Mouse (Mus musculus): Measurements from ENCODE around the gene Prkaa1. TPM values are rescaled to one million over a fixed set of nuclear protein-coding genes. Genes with fewer than 3 reads are reported as not detected.

The Prkaa1 gene
- polyA plus RNA-seq, 1 experiment from 2014 or later = 14.6 TPM

- Histone ChIP-seq H3K9ac (replicated peaks) (no peak overlapping the region), H3K27me3 (no peaks in the 10 kb centered on the region), H3K9me3 (no peaks in the 10 kb centered on the region), H3K27ac (replicated peaks) (no peak overlapping the region), H3K4me3 (no peak overlapping the region), H3K36me3 (no peaks in the 10 kb centered on the region), H3K4me2 (replicated peaks) (no peak overlapping the region), H3K4me1 (peaks cover 9% of the 10 kb centered on the region; the same call in 1 of the 2 replicates)
- no peak for ATAC-seq (ENCODE audit: low FRiP score, low read depth)
- 86% methylated on average over 6 of the region's 6 CpGs for WGBS
Measured at GRCm38 (mm10) chr15:5152171-5152570, 8.5 kb downstream of the Prkaa1 start.

DNA sequence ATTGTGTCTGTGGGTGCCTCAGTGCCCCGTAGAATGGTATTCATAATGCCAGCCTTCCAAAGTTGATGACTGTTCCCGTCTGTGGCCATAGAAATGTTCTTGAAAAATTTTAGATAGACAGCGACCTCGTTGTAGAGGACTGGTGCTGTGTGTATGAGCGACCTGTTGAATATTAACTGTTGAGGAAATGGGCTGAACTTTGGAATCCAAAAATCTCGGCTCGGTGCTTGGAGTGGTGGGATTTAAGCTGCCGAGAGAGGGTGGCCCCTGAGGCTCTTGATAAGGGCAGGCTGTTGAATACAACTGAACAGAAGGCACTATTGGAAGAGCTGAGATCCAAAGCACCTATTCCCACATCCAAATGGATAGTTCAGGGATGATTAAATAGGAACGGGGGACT lies 11.0 kb downstream of the Prkaa1 start:
- Histone ChIP-seq H3K4me3 (no peak overlapping the region), H3K27me3 (no peaks in the 10 kb centered on the region), H3K36me3 (no peaks in the 10 kb centered on the region), H3K9ac (replicated peaks) (no peak overlapping the region), H3K9me3 (no peaks in the 10 kb centered on the region), H3K4me1 (0 out of 2 replicates have a peak, but pooled peaks cover 6% of the 10 kb centered on the region), H3K4me2 (replicated peaks) (no peak overlapping the region), H3K27ac (replicated peaks) (no peak overlapping the region)
- 91% methylated on average over 9 of the region's 9 CpGs for WGBS
- no peak for ATAC-seq (ENCODE audit: low FRiP score, low read depth)

- Histone ChIP-seq H3K4me3 (no peak overlapping the region), H3K36me3 (no peaks in the 10 kb centered on the region), H3K4me1 (0 out of 2 replicates have a peak, but pooled peaks cover 6% of the 10 kb centered on the region), H3K9ac (replicated peaks) (no peak overlapping the region), H3K4me2 (replicated peaks) (no peak overlapping the region), H3K27me3 (no peaks in the 10 kb centered on the region), H3K9me3 (no peaks in the 10 kb centered on the region), H3K27ac (replicated peaks) (no peak overlapping the region)
- no peak for ATAC-seq (ENCODE audit: low FRiP score, low read depth)
- WGBS = 71% methylated on average over 5 of the region's 5 CpGs
Measured at GRCm38 (mm10) chr15:5155093-5155492, 11.4 kb downstream of the Prkaa1 start.

DNA sequence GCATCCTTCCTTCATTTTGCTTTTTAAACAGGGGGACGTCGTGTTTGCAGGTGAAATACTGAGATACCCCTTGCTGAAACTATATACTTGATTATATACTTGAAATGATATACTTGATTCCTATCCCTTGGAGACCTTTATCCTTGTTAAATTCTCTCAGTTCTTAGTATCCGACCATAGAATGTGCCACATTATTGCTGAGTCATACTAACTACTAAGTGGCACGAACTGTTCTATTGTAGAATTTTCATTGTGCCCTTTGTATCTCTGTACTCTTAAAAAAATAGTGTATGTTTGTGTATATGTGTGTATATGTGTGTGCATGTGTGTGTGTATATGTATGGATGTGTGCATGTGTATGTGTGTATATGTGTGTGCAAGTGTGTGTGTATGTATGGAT lies 12.7 kb downstream of the Prkaa1 start:
- no peaks in the 10 kb centered on the region for H3K36me3 ChIP-seq

DNA sequence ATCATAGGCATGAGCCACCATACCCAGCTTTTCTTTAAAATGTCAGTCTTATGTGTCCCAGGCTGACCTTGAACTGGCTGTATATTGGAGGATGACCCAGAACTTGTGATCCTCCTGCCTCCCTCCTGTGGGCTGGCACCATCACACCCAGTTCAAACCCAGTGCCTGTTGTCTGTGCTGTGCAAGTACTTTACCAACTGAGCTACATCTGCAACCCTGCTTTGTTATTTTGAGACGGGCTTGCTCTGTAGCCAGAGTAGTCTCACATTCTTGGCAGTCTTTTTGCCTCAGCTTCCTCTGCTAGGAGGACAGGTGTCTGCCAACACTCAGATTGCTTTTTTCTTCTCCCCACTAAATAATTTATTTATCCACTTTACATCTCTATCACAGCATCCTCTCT lies 13.7 kb downstream of the Prkaa1 start:
- WGBS = 83% methylated on average over 1 of the region's 1 CpGs
- no peak for ATAC-seq (ENCODE audit: low FRiP score, low read depth)
- Histone ChIP-seq H3K4me3 (no peak overlapping the region), H3K9ac (replicated peaks) (no peak overlapping the region), H3K27ac (replicated peaks) (no peak overlapping the region), H3K36me3 (no peaks in the 10 kb centered on the region), H3K4me2 (replicated peaks) (no peak overlapping the region), H3K9me3 (no peaks in the 10 kb centered on the region), H3K27me3 (no peaks in the 10 kb centered on the region), H3K4me1 (0 out of 2 replicates have a peak, but pooled peaks cover 6% of the 10 kb centered on the region)

More for the DNA sequence above, 12.7 kb downstream of the Prkaa1 start:
- Histone ChIP-seq H3K4me3 (no peak overlapping the region), H3K4me1 (0 out of 2 replicates have a peak, but pooled peaks cover 6% of the 10 kb centered on the region), H3K27me3 (no peaks in the 10 kb centered on the region), H3K9me3 (no peaks in the 10 kb centered on the region), H3K27ac (replicated peaks) (no peak overlapping the region), H3K4me2 (replicated peaks) (no peak overlapping the region), H3K9ac (replicated peaks) (no peak overlapping the region)
- 89% methylated on average over 4 of the region's 4 CpGs for WGBS
- ATAC-seq (ENCODE audit: low FRiP score, low read depth) = no peak

GRCm38 (mm10) chr15:5158827-5159226 lies 15.2 kb downstream of the Prkaa1 start:
- H3K36me3 ChIP-seq = peaks cover 4% of the 10 kb centered on the region; the same call in 1 of the 2 replicates
- H3K9ac ChIP-seq (replicated peaks) = no peak overlapping the region
- 80% methylated on average over 6 of the region's 6 CpGs for WGBS
- H3K4me2 ChIP-seq (replicated peaks) = no peak overlapping the region
- H3K27me3 ChIP-seq = no peaks in the 10 kb centered on the region
- 0 out of 2 replicates have a peak, but pooled peaks cover 6% of the 10 kb centered on the region for H3K4me1 ChIP-seq
- H3K4me3 ChIP-seq = no peak overlapping the region
- H3K27ac ChIP-seq (replicated peaks) = no peak overlapping the region
- ATAC-seq (ENCODE audit: low FRiP score, low read depth) = no peak
- no peaks in the 10 kb centered on the region for H3K9me3 ChIP-seq

- Histone ChIP-seq H3K36me3 (peaks cover 36% of the 10 kb centered on the region), H3K27ac (replicated peaks) (no peak overlapping the region), H3K4me1 (no peaks in the 10 kb centered on the region), H3K9me3 (no peaks in the 10 kb centered on the region), H3K4me3 (no peak overlapping the region), H3K9ac (replicated peaks) (no peak overlapping the region), H3K4me2 (replicated peaks) (no peak overlapping the region), H3K27me3 (no peaks in the 10 kb centered on the region)
- WGBS = 90% methylated on average over 12 of the region's 12 CpGs
- no peak for ATAC-seq (ENCODE audit: low FRiP score, low read depth)
Measured at GRCm38 (mm10) chr15:5165121-5165773, 21.6 kb downstream of the Prkaa1 start.

DNA sequence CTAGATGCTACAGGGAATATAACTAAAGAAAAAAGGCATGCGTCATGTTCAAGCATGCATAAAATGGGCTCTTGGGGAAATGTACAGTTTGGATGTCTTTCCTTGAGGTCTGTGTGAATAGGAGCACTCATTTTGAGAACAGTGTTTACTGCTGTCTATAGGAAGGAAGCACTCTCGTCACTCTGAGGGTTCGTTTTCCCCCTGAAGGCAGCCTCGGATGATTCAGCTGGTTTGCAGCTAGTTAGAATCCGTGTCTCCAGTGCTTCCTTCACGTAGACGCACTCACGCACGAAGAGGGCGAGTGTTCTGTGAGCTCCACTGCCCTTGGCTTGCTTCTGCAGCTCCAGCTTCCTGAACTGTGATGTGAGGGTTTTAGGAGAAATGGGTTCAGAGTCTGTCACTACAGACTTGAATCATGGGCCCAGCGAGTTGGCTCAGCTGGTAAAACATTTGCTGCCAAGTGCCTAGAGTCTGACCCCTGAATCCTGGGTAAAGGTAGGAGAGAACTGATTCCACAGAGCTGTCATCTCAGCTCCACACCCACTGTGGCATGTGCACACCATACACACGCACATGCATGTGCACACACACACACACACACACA lies 29.7 kb downstream of the Prkaa1 start:
- H3K4me1 ChIP-seq = no peaks in the 10 kb centered on the region
- H3K9ac ChIP-seq (replicated peaks) = no peak overlapping the region
- no peak overlapping the region for H3K27ac ChIP-seq (replicated peaks)
- ATAC-seq (ENCODE audit: low FRiP score, low read depth) = no peak
- H3K9me3 ChIP-seq = no peaks in the 10 kb centered on the region
- H3K36me3 ChIP-seq = peaks cover 64% of the 10 kb centered on the region
- WGBS = 95% methylated on average over 12 of the region's 12 CpGs
- H3K27me3 ChIP-seq = no peaks in the 10 kb centered on the region
- H3K4me2 ChIP-seq (replicated peaks) = no peak overlapping the region
- H3K4me3 ChIP-seq = no peak overlapping the region

DNA sequence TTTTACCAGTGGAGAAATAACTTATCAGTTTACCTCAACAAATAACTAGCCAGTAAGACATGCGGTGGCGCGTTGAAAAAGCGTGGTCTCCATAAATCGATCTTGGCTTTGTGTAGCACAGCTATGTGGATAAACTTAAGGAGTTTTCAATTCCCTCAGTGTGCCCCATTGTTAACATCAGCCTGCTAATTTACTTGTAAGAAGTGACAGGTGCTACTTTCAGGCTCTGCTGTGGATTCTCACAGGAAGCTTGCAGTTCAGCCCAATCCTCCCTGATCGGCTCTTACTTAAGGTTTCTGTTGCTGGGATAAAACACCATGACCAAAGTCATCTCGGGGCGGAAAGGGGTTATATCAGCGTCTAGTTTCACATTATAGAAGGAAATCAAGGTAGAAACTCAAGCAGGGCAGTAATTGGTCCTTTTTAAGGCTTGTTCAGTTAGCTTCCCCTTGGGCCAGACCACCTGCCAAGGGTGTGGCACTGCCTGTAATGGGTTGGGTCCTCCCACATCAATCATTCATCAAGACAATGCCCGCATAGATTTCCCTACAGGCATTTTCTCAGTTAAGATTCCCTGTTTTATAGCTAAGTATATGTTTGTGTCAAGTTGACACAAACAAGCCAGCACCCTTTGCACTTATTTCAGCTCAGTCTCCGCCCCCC lies 41.1 kb downstream of the Prkaa1 start:
- Histone ChIP-seq H3K36me3 (peaks cover 8% of the 10 kb centered on the region; the same call in 1 of the 2 replicates), H3K4me1 (peaks cover 16% of the 10 kb centered on the region), H3K9me3 (no peaks in the 10 kb centered on the region), H3K27ac (replicated peaks) (peak overlapping the region; percentile 87), H3K4me3 (peak overlapping the region; percentile 96), H3K27me3 (no peaks in the 10 kb centered on the region), H3K9ac (replicated peaks) (peak overlapping the region; percentile 82), H3K4me2 (replicated peaks) (peak overlapping the region; percentile 82)
- peak; percentile 65 for ATAC-seq (ENCODE audit: low FRiP score, low read depth)
- 46% methylated on average over 11 of the region's 11 CpGs for WGBS

GRCm38 (mm10) chr15:5185366-5186292 lies 42.0 kb downstream of the Prkaa1 start, which contains the start of gene Ttc33:
Gene Ttc33 (plus strand): TSS chr15:5185525.
- H3K9ac ChIP-seq (replicated peaks) = peak within 1 kb of the TSS; percentile 82
- peak within 1 kb of the TSS; percentile 87 for H3K27ac ChIP-seq (replicated peaks)
- no peaks in the 10 kb centered on the region for H3K27me3 ChIP-seq
- H3K4me2 ChIP-seq (replicated peaks) = peak within 1 kb of the TSS; percentile 82
- peaks cover 16% of the 10 kb centered on the region for H3K4me1 ChIP-seq
- no peaks in the 10 kb centered on the region for H3K9me3 ChIP-seq
- peak; percentile 89 for ATAC-seq (ENCODE audit: low FRiP score, low read depth)
- peak within 1 kb of the TSS; percentile 96 for H3K4me3 ChIP-seq
- H3K36me3 ChIP-seq = peaks cover 11% of the 10 kb centered on the region
- WGBS = under 1% methylated on average over 55 of the region's 55 CpGs

- Histone ChIP-seq H3K36me3 (peaks cover 17% of the 10 kb centered on the region), H3K27me3 (no peaks in the 10 kb centered on the region), H3K27ac (replicated peaks) (peak overlapping the region; percentile 87; the same call in 1 of the 2 replicates), H3K9me3 (no peaks in the 10 kb centered on the region), H3K4me1 (peaks cover 16% of the 10 kb centered on the region), H3K4me2 (replicated peaks) (peak overlapping the region; percentile 82), H3K4me3 (peak overlapping the region; percentile 96), H3K9ac (replicated peaks) (peak overlapping the region; percentile 82)
- WGBS = 46% methylated on average over 10 of the region's 10 CpGs
- ATAC-seq (ENCODE audit: low FRiP score, low read depth) = peak; percentile 1; the same call in 1 of the 2 replicates
Measured at GRCm38 (mm10) chr15:5186293-5186675, 42.6 kb downstream of the Prkaa1 start.

All from midbrain, embryonic 12.5 days (tissue).